Mouse (Mus musculus) megakaryocyte-erythroid progenitor cell, adult 5-6 weeks (primary cell): ENCODE measurements around the gene 4930596D02Rik. TPM values are rescaled to one million over a fixed set of nuclear protein-coding genes. Genes with fewer than 3 reads are reported as not detected.

Source experiments
- ATAC-seq: replicated peaks from 2 replicates; pipeline ENCODE4 v1.8.0; 2016; ENCODE audit warnings: mild to moderate bottlenecking, inconsistent platforms; ENCODE audit not compliant: severe bottlenecking, poor library complexity, low FRiP score, low TSS enrichment
- total RNA-seq, 2 experiments: library from RNA; stranded (forward) in 1 of 2; stranded (reverse) in 1 of 2; fragments of 200-1000, 215-1000 nt in 1 of 2; fragments of >200 nt in 1 of 2; fragmentation: Nextera tagmentation in 1 of 2; gene quantifications; 2 replicates each; pipeline ENCODE4 v1.2.3; 2014 to 2017

4930596D02Rik gene
- total RNA-seq (2014; fragmentation: Nextera tagmentation): not detected in 2 replicates
- not detected in 2 replicates for total RNA-seq (2017)

DNA sequence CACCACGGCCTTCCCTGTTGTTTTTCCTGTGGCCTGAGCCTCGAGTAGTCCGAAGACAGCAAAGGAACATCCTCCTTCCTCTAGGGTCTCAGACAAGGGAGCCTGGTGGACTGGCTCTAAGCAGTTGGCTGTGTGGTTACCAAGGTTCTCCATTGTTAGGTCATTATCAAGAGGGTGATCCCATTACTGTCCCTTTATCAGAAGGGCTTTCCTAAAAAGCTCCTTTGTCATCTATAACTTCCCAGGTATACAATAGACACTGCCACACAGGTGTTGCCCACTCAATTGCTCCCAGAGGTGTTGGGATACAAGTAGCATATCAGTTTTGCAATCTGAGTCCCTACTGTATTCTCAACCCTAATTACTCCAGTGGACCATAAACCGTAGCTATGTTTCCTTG lies at the start of gene 4930596D02Rik:
Gene 4930596D02Rik, minus strand, starts transcription at position 101 of the 400 bp plus-strand sequence.
- ATAC-seq: no peak

DNA sequence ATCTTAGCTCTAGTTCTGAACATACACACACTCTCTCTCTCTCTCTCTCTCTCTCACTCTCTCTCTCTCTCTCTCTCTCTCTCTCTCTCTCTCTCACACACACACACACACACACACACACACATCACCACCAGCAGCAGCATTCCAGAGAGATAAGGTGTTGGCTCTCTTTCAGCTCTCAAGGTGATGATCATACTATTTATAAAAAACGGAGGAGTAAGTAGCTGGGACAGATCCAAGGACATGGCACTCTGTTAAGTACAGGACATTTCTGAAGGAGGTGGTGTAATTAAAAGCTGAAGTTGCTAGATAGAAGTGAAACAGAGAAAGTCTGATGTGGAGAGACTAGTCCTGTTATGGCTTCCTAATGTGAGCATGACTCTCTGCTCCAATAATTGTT lies 41.5 kb upstream of the 4930596D02Rik start:
- no peak for ATAC-seq

DNA sequence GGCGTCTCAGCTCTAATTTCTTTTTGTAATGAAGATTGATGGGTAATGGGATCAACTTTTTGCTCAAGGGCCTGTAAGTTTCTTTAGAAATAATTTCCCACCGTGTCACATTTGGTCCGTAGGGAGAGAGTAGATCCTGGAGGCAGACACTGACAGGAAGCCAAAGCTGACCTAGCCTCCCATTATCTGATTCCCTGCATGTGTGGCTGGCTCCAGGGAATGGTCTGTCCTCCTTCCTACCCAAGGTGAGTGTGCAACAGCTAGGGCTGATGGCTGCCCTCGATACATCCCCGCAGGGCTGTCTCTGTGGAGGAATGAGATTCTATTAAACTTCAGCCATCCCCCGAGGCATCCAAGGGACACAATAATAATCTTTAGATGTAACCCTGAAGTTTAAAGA lies 33.5 kb upstream of the 4930596D02Rik start:
- ATAC-seq: no peak

GRCm38 (mm10) chr14:35842111-35842721 lies 30.4 kb upstream of the 4930596D02Rik start:
- no peak for ATAC-seq

GRCm38 (mm10) chr14:35792656-35793213 lies 19.0 kb downstream of the 4930596D02Rik start:
- ATAC-seq: no peak

DNA sequence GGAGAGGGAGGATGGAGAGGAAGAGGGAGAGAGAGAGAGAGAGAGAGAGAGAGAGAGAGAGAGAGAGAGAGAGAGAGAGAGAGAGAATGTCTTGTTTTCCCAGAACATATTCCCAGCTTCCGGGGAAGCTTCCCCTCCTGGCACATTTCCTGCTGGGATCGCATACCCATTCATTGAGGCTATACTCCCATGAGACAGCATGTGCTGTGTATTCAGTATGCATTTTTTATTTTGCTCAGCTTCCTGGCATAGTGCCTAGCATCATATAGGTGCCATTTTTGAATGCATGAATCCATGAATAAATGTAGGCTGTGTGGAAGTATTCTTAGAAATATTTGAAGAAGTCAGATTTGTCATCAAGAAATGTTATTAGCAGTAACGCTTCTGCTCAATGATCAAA lies 31.7 kb downstream of the 4930596D02Rik start:
- no peak for ATAC-seq

DNA sequence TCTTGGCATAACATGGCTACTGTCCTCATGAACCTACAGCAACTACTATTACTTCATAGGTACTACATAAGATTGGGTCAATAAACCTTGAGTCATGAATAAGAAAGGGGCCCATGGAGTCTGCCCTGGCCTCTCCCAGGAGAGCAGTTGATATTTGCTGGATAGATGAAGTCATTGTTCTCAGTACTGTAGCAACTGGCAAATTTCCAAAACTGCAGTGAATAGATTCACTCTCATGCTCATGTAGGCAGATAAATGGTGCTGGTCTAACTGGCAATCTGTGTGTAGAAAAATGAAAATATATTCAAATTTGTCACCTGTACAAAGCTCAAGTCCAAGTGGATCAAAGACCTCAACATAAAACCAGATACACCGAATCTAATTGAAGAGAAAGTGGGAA lies 38.5 kb downstream of the 4930596D02Rik start:
- no peak for ATAC-seq
